19 mouse cellular contexts compared by ENCODE assay signal in genomic region chrX:11412316-11412826, GRCm38 (mm10).
DNase-seq lines count a peak whose midpoint lies in the region; ATAC-seq and TF ChIP-seq lines count a peak whose summit lies in the region.
"Had no signal": no experiment of that assay in that cellular context is flagged by ENCODE, and none has a peak within 500 bp of the region (broad histone marks: within the 10 kb centered on the region; RNA-seq: fewer than 3 reads in every experiment).

No protein-coding gene starts in this region.

- TF ChIP-seq CTCF in lung, postnatal 0 days (IDR thresholded peaks at IDR 0.05): no peak
- TF ChIP-seq CTCF in lung, adult 2 months (IDR thresholded peaks at IDR 0.05; ENCODE audit: insufficient read depth, low read length): no peak

- ATAC-seq in embryonic facial prominence, embryonic 14.5 days (ENCODE audit: low read depth): peak; percentile 50; the same call in 1 of the 2 replicates
- ATAC-seq in lung, postnatal 0 days: no peak
- ATAC-seq: CD4-positive, CD25-positive, alpha-beta regulatory T cell, adult 4 months; forebrain, embryonic 15.5 days had no signal

- H3K36me3 ChIP-seq in embryonic facial prominence, embryonic 14.5 days (ENCODE audit: control insufficient read depth, insufficient read depth, low read length): no peaks in the 10 kb centered on the region
- no peaks in the 10 kb centered on the region for H3K36me3 ChIP-seq in embryonic facial prominence, embryonic 10.5 days (replicated peaks)
- H3K36me3 ChIP-seq in lung, postnatal 0 days (ENCODE audit: insufficient read depth, low read length): no peaks in the 10 kb centered on the region
- H3K36me3 ChIP-seq in myocyte (ENCODE audit: control insufficient read depth, insufficient read depth): no peaks in the 10 kb centered on the region
- H3K36me3 ChIP-seq: forebrain, embryonic 15.5 days; G1E; heart, embryonic 13.5 days had no signal

- H3K79me2 ChIP-seq in myocyte (ENCODE audit: control insufficient read depth, insufficient read depth): no peaks in the 10 kb centered on the region

- no peak overlapping the region for H3K9ac ChIP-seq in embryonic facial prominence, embryonic 14.5 days (ENCODE audit: low read depth, low read length)
- no peak overlapping the region for H3K9ac ChIP-seq in lung, postnatal 0 days (replicated peaks; ENCODE audit: low read depth)
- H3K9ac ChIP-seq: forebrain, embryonic 15.5 days; heart, embryonic 13.5 days had no signal

- no peak for TF ChIP-seq EP300 in lung, postnatal 0 days (IDR thresholded peaks at IDR 0.05)

- no peak overlapping the region for H3K4me2 ChIP-seq in embryonic facial prominence, embryonic 14.5 days (ENCODE audit: low read depth, low read length)
- no peak overlapping the region for H3K4me2 ChIP-seq in lung, postnatal 0 days (replicated peaks; ENCODE audit: low read depth, low read length)
- H3K4me2 ChIP-seq in myocyte (ENCODE audit: low read depth): peak overlapping the region; percentile 27
- H3K4me2 ChIP-seq: forebrain, embryonic 15.5 days; heart, embryonic 13.5 days had no signal

- H3K9me3 ChIP-seq in embryonic facial prominence, embryonic 14.5 days (ENCODE audit: control insufficient read depth, low read length): no peaks in the 10 kb centered on the region
- H3K9me3 ChIP-seq in embryonic facial prominence, embryonic 10.5 days: no peaks in the 10 kb centered on the region
- no peaks in the 10 kb centered on the region for H3K9me3 ChIP-seq in lung, postnatal 0 days (ENCODE audit: low read length)
- H3K9me3 ChIP-seq: forebrain, embryonic 15.5 days; G1E; heart, embryonic 13.5 days had no signal

- no peak overlapping the region for H3K4me3 ChIP-seq in embryonic facial prominence, embryonic 14.5 days (ENCODE audit: low read depth, low read length)
- H3K4me3 ChIP-seq in embryonic facial prominence, embryonic 10.5 days: no peak overlapping the region
- H3K4me3 ChIP-seq in lung, postnatal 0 days (ENCODE audit: low read depth, low read length): no peak overlapping the region
- no peak overlapping the region for H3K4me3 ChIP-seq in lung, adult 2 months (replicated peaks; ENCODE audit: extremely low read depth, low read depth, low read length)
- H3K4me3 ChIP-seq in myocyte: no peak overlapping the region
- H3K4me3 ChIP-seq: forebrain, embryonic 15.5 days; heart, embryonic 13.5 days had no signal

- WGBS in embryonic facial prominence, embryonic 14.5 days: 43% methylated on average over 5 of the region's 5 CpGs
- WGBS in embryonic facial prominence, embryonic 10.5 days: 77% methylated on average over 5 of the region's 5 CpGs
- 40% methylated on average over 5 of the region's 5 CpGs for WGBS in lung, postnatal 0 days
- 56% methylated on average over 5 of the region's 5 CpGs for WGBS in lung, adult 2 months

- TF ChIP-seq POLR2A in lung, adult 2 months (IDR thresholded peaks at IDR 0.05; ENCODE audit: borderline replicate concordance, extremely low read depth, low read depth, low read length): no peak
- TF ChIP-seq POLR2A in myocyte (IDR thresholded peaks at IDR 0.05; ENCODE audit: insufficient read length, low read depth): no peak

- peak; percentile 67 for DNase-seq in embryonic facial prominence, embryonic 14.5 days (ENCODE audit: low spot score)
- DNase-seq in embryonic facial prominence, embryonic 10.5 days (ENCODE audit: low spot score): no peak
- peak; percentile 28 for DNase-seq in kidney, postnatal 10 days
- no peak for DNase-seq in kidney, postnatal 36 days
- DNase-seq in lung, postnatal 0 days (ENCODE audit: low spot score): peak; percentile 8
- DNase-seq in lung, adult 2 months: no peak
- DNase-seq: adrenal gland, adult 8-10 months; adrenal gland, postnatal 36 days; B cell, adult 2 months; cerebellum, adult 2 months; cerebellum, postnatal 10 days; gastrocnemius, postnatal 36 days; heart, adult 11 months; heart, postnatal 36 days had no signal

- no peaks in the 10 kb centered on the region for H3K4me1 ChIP-seq in embryonic facial prominence, embryonic 14.5 days (ENCODE audit: control insufficient read depth, insufficient read depth, low read length)
- peaks cover 12% of the 10 kb centered on the region for H3K4me1 ChIP-seq in embryonic facial prominence, embryonic 10.5 days
- H3K4me1 ChIP-seq in lung, postnatal 0 days (ENCODE audit: insufficient read depth, low read depth, low read length): no peaks in the 10 kb centered on the region
- no peaks in the 10 kb centered on the region for H3K4me1 ChIP-seq in lung, adult 2 months (ENCODE audit: control insufficient read depth, insufficient read depth, low read length)
- H3K4me1 ChIP-seq: forebrain, embryonic 15.5 days had no signal

- H3ac ChIP-seq in myocyte (ENCODE audit: control insufficient read depth, insufficient read length): no peak overlapping the region

- peaks cover 20% of the 10 kb centered on the region for H3K27me3 ChIP-seq in embryonic facial prominence, embryonic 14.5 days (replicated peaks; ENCODE audit: control insufficient read depth, insufficient read depth, low read length)
- peaks cover 92% of the 10 kb centered on the region for H3K27me3 ChIP-seq in embryonic facial prominence, embryonic 10.5 days (replicated peaks; ENCODE audit: low read depth, poor library complexity, severe bottlenecking)
- no peaks in the 10 kb centered on the region for H3K27me3 ChIP-seq in lung, postnatal 0 days (replicated peaks; ENCODE audit: insufficient read depth, low read length)
- H3K27me3 ChIP-seq in myocyte (ENCODE audit: control insufficient read depth, insufficient read depth, insufficient read length): no peaks in the 10 kb centered on the region
- H3K27me3 ChIP-seq: forebrain, embryonic 15.5 days had no signal

- no peak overlapping the region for H3K27ac ChIP-seq in embryonic facial prominence, embryonic 14.5 days (replicated peaks; ENCODE audit: low read depth, low read length)
- H3K27ac ChIP-seq in embryonic facial prominence, embryonic 10.5 days (replicated peaks): no peak overlapping the region
- H3K27ac ChIP-seq in lung, postnatal 0 days (ENCODE audit: low read length): no peak overlapping the region
- H3K27ac ChIP-seq: forebrain, embryonic 15.5 days; heart, embryonic 13.5 days had no signal

TF ChIP-seq in myocyte, 11 proteins besides CTCF, POLR2A, EP300 and RAD21:
- TF ChIP-seq MYOD1 (IDR thresholded peaks at IDR 0.05; ENCODE audit: control insufficient read depth in 1 of 3, insufficient read length in 2 of 3, low read depth in 2 of 3) (no peak), MAX (IDR thresholded peaks at IDR 0.05; ENCODE audit: low read depth) (no peak), TCF3 (IDR thresholded peaks at IDR 0.05; ENCODE audit: insufficient read length, low read depth) (no peak), TCF12 (IDR thresholded peaks at IDR 0.05; ENCODE audit: insufficient read depth, poor library complexity, severe bottlenecking) (no peak), CEBPB (IDR thresholded peaks at IDR 0.05; ENCODE audit: insufficient read depth, poor library complexity, severe bottlenecking) (no peak), POLR2AphosphoS2 (IDR thresholded peaks at IDR 0.05; ENCODE audit: insufficient read length, low read depth) (no peak), E2F4 (IDR thresholded peaks at IDR 0.05; ENCODE audit: insufficient read depth) (no peak), REST (IDR thresholded peaks at IDR 0.05; ENCODE audit: insufficient read depth, insufficient read length) (no peak), MYOG (IDR thresholded peaks at IDR 0.05; ENCODE audit: control insufficient read depth in 1 of 3, insufficient read depth in 1 of 3, insufficient read length in 2 of 3, low read depth in 2 of 3) (no peak), SRF (IDR thresholded peaks at IDR 0.05; ENCODE audit: control insufficient read depth, insufficient read length, low read depth) (no peak), USF1 (IDR thresholded peaks at IDR 0.05; ENCODE audit: low read depth) (no peak)

Comparison
In these comparisons a context has a peak if more than half of its experiments do, and no peak if none do; other contexts are left out.
1. DNase-seq: peak in embryonic facial prominence, embryonic 14.5 days (single experiment), kidney, postnatal 10 days (single experiment) and lung, postnatal 0 days (single experiment); none in embryonic facial prominence, embryonic 10.5 days (single experiment), kidney, postnatal 36 days (0 of 2) and lung, adult 2 months (single experiment).